Mouse (Mus musculus) brown adipose tissue, adult 24 weeks (tissue): Measurements from ENCODE around the gene Tpo. TPM values are rescaled to one million over a fixed set of nuclear protein-coding genes. Genes with fewer than 3 reads are reported as not detected.

Experiments
- H3K27ac ChIP-seq: fragments of 200-500 bp; replicated peaks from 2 replicates; pipeline ENCODE4 v1.5.1; 2012; ENCODE audit warnings: low read depth, mild to moderate bottlenecking, low read length
- H3K4me1 ChIP-seq: fragments of 200-500 bp; 2 replicates; pipeline ENCODE4 v1.6.1; 2012; ENCODE audit warnings: low read length, mixed read lengths; ENCODE audit not compliant: control insufficient read depth, insufficient read depth, insufficient read length
- H3K4me3 ChIP-seq: fragments of 200-500 bp; 2 replicates; pipeline ENCODE4 v1.5.1; 2012; ENCODE audit warnings: low read depth, mild to moderate bottlenecking, low read length, moderate library complexity; ENCODE audit not compliant: insufficient read depth
- polyA plus RNA-seq: library from polyadenylated mRNA; stranded (reverse); fragments of >200 nt; gene quantifications from 2 replicates; pipeline ENCODE4 v1.2.4, GENCODE M21; 2012; ENCODE audit not compliant: missing spikeins, insufficient read depth, insufficient read length

Tpo gene
- polyA plus RNA-seq, 1 experiment: not detected

DNA sequence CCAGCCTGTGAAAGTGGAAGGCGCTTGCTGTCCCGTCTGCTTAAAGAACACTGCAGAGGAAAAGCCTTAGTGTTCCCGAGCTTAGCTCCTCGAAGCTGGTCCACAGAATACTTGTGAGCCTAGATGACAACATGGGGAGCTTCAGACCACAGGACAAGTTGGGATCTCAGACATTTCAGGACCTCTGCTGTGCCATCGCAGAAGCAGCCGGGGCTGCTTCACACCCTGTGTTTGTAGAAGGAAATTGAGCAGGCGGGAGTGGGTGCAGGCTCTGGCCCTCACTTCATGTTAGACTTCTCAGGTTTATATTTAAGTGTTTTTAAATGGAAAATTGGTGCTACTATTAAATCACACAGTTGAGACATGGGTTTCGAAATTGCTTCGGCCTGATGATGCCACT is 116.9 kb downstream of the Tpo start:
- Histone ChIP-seq H3K27ac (no peak overlapping the region), H3K4me3 (no peak overlapping the region), H3K4me1 (no peaks in the 10 kb centered on the region)

DNA sequence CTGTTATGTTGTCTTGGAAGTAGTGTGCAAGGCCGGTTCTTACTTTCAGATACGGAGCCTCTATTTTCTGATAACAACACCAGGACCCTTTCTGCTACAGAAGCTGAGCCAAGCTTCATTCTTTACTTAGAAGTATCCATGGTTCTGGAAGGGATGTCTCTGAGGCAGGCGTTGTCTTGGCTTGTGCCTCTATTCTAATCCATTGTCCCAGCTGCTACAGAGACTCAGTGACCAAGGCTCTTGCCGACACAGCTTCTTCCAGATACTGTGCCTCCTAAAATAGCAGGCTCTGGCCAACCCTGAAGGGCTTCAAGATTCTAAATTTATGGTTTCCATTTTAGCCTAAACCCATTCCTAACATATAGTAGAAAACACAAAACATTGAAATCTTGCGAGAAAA is 123.7 kb downstream of the Tpo start:
- Histone ChIP-seq H3K4me1 (no peaks in the 10 kb centered on the region), H3K4me3 (no peak overlapping the region), H3K27ac (no peak overlapping the region)

DNA sequence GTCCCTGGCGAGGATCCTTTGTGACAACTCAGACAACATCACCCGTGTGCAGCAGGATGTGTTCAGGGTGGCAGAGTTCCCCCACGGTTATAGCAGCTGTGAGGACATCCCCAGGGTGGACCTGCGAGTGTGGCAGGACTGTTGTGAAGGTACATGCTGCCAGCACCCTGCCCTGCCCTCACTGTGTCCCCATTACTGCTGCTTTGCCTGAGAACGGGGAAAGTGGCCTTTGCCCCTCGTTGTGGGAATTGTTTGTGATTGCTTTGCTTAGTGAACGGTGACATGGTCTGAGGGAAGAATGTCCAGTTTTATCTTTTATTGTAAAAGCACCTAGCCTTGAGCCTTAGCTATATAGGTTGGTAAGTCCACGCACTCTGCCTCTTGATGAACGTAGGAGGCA is 125.8 kb downstream of the Tpo start:
- Histone ChIP-seq H3K4me1 (no peaks in the 10 kb centered on the region), H3K27ac (no peak overlapping the region), H3K4me3 (no peak overlapping the region)

Other genes starting within 250 kb of the Tpo start
- 21.5 and 26.4 TPM in 2 replicates for gene Pxdn, start 195.0 kb downstream of the Tpo start, polyA plus RNA-seq
- gene Sntg2, start 240.8 kb upstream of the Tpo start, polyA plus RNA-seq: not detected in 2 replicates